Mouse (Mus musculus) thymus, postnatal 14 days (tissue): ENCODE measurements at regions not wholly inside any gene's neighbourhood (a gene's known extent, or its start where the extent isn't known, plus 50 kb on each side); places are given as distances from the start of the nearest gene placed in this dataset.

Experiments used
- DNase-seq: peaks from one replicate; pipeline ENCODE4 v3.0.0; 2021

DNA sequence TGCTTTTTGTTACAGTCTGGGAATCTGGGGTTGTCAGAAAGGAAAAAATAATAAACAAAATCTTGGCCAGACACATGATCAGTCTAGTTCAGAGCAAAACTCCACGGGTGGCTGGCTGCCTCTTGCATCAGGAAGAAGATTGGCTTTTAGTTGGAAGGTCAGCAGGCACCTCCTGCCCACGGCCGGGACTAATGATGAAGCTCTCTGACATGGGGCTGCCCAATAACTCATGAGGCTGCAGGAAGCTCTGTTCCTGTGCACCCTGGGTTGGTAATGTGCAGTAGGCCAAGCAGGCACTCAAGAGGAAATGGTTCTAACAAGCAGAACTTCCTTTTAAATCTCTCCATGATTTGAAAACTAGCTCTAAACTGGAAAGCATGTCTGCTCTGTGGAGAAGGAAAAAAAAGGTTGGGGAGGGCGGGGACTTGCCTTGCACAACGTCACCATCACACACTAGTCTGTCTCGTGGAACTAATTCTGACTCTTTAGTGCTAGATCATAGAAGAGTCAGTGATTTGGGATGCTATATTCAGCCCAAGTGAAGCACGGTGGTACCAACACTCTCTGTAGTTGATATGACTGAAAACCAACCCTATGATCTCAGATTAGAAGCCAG is 507.1 kb upstream of the Adam5 start:
- DNase-seq = no peak

GRCm38 (mm10) chr8:25329791-25330190 is 505.6 kb upstream of the Adam5 start:
- no peak for DNase-seq

DNA sequence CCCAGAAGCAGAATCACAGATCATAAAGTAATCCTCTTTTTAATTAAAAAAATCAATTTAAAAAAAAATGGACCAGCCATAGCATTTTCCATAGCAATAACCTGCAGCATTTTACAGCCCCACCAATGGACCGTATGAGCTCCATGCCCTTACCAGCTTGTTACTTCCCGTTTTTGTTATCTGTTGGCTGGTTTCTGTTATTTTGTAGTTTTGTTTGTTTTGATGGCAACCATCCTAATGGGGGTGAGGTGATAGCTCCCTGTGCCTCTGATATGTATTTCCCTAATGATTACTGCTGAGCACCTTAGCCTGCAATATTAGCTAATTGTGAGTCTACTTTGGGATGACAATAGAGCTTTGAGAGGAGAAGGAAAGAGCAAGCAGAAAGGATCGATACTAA is 504.1 kb upstream of the Adam5 start:
- DNase-seq = no peak

- DNase-seq = no peak
Measured at GRCm38 (mm10) chr8:25326930-25327329, 502.8 kb upstream of the Adam5 start.

DNA sequence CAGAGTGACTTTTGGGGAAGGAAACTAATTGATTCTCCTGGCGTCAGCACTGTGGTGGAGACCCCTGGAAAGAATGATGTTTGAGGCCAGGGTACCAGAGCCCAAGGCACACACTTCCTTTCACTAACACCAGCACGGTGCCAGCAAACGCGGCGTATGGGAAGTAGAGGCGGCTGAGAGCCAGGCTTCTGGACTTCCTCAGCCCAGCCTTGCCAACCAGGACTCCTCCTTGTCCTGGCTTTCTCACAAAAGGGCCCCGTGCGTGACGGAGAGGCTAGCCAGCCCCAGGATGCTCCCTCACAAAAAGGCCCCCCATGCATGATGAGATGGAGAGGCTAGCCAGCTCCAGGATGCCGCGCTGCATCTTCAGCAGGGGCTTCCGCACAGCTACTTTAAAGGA is 502.1 kb upstream of the Adam5 start:
- no peak for DNase-seq

- DNase-seq = no peak
Measured at GRCm38 (mm10) chr8:25324731-25325130, 500.6 kb upstream of the Adam5 start.

GRCm38 (mm10) chr8:25323643-25324420 is 499.7 kb upstream of the Adam5 start:
- DNase-seq = no peak

- DNase-seq = no peak
Measured at GRCm38 (mm10) chr8:25316383-25316782, 492.2 kb upstream of the Adam5 start.

DNA sequence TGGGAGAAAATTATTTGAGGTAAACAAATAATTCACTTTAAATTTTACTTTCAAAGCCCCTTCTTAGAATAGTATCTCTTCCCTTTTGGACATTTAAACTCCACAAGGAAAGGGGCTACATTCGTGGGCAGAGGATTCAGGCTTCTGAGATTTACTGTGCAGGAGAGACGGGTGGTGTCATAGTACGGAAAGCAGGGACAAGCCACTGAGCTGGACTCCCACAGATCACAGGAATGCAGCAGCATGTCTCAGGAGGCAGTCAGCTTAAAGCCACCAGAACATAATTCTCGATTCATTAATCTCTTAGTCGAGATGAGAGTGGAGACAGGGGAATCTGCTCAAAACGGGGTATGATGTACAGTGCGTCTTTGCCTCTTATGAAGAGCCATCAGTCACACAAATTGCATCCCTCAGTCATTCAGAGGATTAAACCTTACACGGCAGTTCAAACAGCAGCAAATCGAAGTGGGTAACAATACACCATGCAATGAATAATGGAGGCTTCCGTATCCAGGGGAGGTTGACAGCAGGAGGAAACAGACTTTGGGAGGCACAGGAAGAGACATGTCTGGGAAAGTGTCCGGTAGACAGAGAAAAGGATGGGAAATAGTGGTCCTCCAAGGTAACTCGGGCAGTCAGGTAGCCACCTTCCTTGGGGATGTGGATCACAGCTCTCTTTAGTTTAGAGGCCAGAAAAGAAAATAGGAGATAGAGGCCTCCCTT is 487.8 kb upstream of the Adam5 start:
- no peak for DNase-seq

DNA sequence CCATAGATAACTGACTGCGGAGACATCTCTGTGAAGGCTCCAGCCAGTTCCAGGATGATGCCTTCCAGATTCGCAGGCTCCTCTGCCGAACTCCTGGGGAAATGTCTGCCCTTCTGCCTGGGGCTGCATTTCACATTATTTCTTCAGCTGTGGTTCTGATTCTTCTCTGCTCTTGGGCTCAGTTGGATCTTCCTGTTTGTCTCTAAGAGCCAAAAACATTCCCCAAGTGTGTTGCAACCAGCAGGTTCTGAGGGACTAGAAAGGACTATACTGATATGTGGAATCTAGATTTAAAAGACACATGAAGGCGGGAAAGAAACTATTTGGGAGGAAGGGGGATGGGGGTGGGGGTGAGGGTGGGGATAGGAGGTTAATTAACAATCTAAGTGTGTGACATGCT is 483.8 kb upstream of the Adam5 start:
- DNase-seq = no peak

GRCm38 (mm10) chr8:25307511-25307910 is 483.3 kb upstream of the Adam5 start:
- no peak for DNase-seq

GRCm38 (mm10) chr8:25306769-25307491 is 482.8 kb upstream of the Adam5 start:
- no peak for DNase-seq
